Mouse (Mus musculus): ENCODE results near the gene Usp29.
"Not testable (repeated sequence)": the region's sequence is repeated elsewhere in the genome, so short reads cannot be mapped to it uniquely, and the experiment has no call there.

DNA sequence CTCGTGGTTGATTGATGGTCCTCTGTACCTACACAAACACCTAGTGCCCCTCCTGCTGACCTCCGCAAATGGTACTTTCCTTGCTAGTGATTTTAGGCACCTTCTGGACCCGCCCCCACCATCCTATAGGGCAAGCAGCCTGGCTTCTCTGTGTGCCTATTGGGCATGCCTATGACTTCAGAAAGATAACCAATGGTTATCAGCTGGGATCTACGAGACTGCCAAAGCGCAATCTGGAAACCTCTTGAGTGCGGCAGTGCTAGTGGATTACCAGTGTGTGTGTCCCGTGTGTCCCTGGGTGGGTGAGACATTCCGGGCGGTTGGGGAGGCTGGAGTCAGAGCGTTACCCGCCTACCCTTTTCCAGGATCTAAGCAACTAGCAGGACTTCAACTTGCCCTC, 264.9 kb downstream of the Usp29 start, which contains the start of gene Aurkc:
- TF ChIP-seq CTCF, POLR2A (IDR thresholded peaks at IDR 0.05; ENCODE audit: insufficient read depth, low read depth, low read length): not testable (repeated sequence)
